ENCODE assay signal across 15 mouse cellular contexts in genomic region chr9:34884942-34885341, GRCm38 (mm10).
"Had no signal": no experiment of that assay in that cellular context is flagged by ENCODE, and none has a peak within 500 bp of the region (broad histone marks: within the 10 kb centered on the region; RNA-seq: fewer than 3 reads in every experiment).

No protein-coding gene starts in this region.

- H3K27me3 ChIP-seq: kidney, embryonic 15.5 days; liver, embryonic 13.5 days; neural tube, embryonic 13.5 days; stomach, embryonic 15.5 days had no signal

- DNase-seq: kidney, postnatal 14 days; kidney, postnatal 4 days; liver, embryonic 13.5 days; lung, adult 2 months; lung, postnatal 14 days; lung, postnatal 4 days; midbrain, embryonic 14.5 days; retina, postnatal 1 day; right cerebral cortex, postnatal 25 days; spleen, adult 18-20 months; thymus, postnatal 25 days had no signal

- H3K4me3 ChIP-seq: kidney, embryonic 15.5 days; liver, embryonic 13.5 days; myocyte; neural tube, embryonic 13.5 days; stomach, embryonic 15.5 days had no signal

- H3K27ac ChIP-seq: kidney, embryonic 15.5 days; liver, embryonic 13.5 days; neural tube, embryonic 13.5 days; stomach, embryonic 15.5 days had no signal

- H3K4me1 ChIP-seq: kidney, embryonic 15.5 days; liver, embryonic 13.5 days; stomach, embryonic 15.5 days had no signal
